Mouse (Mus musculus): Measurements from ENCODE around the gene Maged1. TPM values are rescaled to one million over a fixed set of nuclear protein-coding genes. Genes with fewer than 3 reads are reported as not detected.
A peak's percentile ranks its signal among the peaks of the same experiment; 100 is the strongest.
"Not testable (repeated sequence)": the region's sequence is repeated elsewhere in the genome, so short reads cannot be mapped to it uniquely, and the experiment has no call there.

Gene Maged1
- 1 to 10 TPM; 6.9 to 7.7 TPM for polyA plus RNA-seq (2017; shearing (Covaris generic))

DNA sequence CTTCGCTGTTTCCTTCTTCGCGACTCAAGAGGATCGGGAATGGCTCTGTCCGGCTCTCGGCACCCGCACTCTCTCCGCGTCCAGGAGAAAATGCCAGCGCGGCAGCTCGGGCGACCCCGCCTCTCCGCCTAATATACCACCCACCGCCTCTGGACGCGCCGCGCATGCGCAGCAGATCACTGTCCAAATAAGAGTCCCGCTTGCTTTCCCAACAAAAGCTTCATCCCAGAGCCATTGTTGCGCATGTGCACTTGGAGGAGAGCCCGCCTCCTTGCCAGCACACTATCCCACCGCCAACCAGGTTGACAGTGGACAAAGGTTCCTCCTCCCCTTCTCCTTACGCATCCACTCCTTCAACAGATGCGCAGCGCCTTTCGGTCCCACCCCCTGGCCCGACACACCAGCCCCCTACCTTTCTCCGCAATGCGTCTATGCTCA lies at the start of gene Maged1:
Gene Maged1, minus strand, starts transcription at position 226 of the 438 bp plus-strand sequence.
- ATAC-seq: peak; percentile 23

DNA sequence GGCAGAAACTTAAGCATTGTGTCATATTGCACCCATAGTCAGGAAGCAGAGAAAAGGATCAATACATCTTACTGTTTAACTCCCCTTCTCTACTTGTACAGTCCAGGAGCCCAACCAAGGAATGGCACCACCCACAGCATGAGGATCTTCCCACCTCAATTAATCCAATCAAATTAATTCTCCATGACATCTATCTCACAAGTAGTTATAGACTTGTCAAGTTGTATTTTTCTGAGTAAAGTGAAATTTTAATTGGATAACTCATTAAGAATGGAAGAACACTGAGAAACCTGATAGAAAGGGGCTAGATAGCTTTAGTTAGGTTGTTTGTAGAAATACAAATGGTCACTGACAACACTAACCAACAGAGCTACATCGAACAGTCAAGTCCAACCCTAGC lies 38.3 kb upstream of the Maged1 start:
- no peak for ATAC-seq

DNA sequence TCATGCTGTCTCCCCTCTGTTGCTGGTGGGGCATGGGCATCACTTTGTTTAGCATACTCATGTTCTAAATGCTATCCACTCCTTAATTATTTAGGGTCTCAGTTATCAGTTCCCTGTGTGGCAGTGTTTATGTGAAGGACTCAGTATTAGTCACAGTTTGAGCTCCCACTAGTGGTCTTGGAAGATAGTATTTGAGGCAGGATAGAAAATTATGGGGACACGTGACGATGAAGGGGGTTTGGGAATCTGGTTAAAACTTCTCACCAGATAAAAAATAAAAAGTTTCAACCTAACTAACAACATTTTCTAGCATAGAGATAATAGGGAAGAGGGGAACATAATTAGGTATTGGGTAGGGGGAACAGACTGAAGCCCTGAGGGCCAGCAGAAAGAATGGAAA lies 22.8 kb upstream of the Maged1 start:
- ATAC-seq: no peak

DNA sequence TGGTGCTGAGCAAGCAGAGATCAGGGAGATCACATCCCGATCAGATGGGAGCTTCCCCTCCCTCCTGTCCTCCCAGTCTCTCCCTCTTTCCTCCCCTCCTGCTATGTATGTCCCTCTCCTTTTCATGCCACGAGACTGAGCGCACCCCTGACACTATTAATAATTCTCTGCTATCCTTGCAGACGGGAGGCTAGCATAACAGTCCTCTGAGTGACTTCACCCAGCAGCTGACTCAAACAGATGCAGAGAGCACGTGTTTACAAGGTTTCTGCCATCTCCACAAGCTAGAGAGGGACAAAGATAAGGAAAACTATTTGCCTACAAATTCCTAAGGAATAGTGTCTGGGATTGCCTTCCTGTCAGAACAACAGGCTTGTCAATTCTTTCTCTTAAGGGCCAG lies 20.4 kb upstream of the Maged1 start:
- ATAC-seq: no peak

DNA sequence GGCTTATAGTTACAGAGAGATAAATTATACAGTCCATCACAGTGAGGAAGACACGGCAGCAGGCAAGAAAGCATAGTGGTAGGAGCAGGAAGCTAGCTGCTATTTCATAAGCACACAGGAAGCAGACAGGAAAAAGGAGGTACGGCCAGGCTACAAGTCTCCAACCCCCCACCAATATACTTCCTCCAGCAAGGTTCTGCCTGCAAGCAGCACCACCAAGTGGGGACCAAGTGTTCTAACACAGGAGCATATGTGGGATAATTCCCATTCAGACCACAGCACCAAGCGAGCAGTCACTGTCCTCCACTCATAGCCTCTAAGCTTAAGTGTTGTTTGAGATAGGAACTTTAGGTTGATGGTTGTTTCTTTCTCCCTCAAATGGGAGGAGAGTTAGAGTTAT lies 6.3 kb upstream of the Maged1 start:
- peak; percentile 28 for ATAC-seq

DNA sequence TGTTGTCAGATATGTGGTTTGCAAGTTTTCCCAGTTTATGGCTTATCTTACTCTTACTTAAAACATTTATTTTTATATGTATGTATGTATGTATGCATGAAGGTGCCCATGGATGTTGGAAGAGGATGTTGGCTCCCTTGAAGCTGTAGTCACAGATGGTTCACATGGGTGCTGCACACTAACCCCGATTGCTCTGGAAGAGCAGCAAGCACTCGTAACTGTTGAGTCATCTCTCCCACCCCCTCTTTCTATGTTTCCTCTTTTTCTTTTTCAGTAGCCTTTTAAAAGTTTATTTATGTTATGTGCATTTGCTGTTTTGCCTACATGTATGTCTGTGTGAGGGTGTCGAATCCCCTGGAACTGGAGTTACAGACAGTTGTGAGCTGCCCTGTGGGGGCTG lies 4.0 kb upstream of the Maged1 start:
- no peak for ATAC-seq

DNA sequence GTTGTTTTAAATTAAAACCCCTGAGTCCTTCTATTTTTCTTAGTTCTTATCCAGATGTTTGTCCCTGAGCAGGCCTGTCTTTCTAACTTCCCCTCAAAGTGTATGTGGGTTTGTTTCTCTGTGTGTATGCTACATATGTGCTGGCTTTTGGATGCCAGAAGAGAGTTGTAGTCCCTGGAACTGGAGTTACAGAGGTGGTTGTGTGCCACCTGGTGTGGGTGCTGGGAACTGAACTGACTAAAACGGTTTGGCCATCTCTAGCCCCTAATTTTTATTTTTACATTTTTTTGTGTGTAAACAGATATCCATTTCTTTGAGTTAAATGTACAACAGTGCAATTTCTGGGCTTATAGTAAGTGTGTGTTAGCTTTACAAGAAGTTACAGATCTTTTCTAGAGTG lies 3.0 kb upstream of the Maged1 start:
- ATAC-seq: no peak

DNA sequence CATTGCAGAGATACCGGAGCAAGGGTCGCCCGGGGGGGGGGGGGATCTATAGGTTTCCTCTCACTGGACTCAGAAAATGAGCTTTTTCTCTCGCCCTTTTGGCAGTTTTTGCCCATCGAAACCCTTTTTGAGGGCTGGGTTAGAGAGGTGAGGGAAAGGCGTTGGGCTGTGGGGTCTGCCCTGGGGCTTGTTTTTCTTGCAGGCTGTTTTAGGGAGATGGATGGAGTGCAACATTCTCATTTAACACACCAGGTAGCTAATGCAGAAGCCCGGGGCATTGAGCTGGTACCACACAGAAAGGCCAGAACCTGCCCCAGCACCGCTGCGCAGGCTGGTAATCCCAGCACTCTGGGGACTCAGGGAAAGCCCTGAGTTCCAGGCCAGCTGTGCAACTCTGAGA lies 593 bp upstream of the Maged1 start:
- ATAC-seq: no peak

DNA sequence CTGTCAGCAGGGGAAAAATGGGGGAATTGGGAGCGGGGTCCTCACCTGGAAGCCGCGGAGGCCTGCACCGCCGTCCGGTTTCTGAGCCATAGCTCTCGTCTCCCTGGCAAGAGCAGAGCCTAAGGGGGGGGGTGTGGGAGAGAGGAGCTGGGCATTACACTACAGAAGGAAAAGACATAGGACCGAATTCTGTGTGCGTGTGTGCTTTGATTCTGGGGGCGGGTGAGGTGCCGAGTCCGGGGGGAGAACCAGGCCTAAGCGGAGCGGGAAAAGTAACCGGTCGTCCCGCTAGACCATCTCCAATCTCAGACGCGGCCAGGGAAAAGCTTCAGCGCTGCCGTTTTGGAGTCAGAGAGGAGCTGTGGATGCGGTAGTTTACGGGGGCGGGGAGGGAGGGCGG lies 737 bp downstream of the Maged1 start:
- no peak for ATAC-seq

DNA sequence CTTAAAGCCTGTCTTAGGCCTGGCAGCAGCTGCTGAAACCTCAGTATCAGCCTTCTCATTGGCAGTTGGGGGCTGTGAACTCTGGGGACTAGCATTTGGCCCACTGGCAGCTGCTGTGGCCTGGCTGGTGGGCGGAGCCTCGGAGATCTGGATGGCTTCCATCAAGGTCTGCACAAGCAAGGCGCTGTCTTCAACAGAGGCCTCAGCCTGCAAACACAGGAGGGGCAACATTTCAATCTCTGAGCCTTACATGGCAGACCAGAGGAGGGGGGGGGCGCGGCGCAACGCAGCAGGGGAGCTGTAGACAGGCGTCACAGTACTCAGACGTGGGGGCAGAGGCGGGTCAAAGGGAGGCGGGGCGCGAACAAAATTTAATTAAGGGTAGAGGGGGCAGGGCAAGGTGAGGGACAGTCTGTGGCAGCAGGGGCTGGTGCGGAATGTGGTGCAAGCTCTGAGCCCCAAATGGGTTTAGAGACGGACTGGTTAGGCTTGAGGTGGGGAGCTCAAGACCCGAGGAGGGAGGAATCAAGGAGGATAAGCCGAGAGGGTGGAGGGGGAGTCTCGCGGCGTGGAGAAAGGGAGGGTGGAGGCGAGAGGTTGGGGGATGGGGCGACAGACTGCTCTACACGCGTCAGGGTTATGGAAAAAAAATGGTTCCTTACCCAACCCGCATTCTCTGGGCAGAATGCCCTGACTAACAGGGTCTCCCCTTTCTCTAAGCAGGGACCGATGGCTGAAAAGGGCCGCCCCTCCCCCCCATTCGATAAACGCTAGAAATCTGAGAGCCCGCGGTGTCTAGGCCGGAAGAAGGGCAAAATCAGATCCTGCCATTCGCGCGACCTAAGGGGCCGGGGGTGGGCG lies 1.4 kb downstream of the Maged1 start:
- peak; percentile 14 for ATAC-seq

DNA sequence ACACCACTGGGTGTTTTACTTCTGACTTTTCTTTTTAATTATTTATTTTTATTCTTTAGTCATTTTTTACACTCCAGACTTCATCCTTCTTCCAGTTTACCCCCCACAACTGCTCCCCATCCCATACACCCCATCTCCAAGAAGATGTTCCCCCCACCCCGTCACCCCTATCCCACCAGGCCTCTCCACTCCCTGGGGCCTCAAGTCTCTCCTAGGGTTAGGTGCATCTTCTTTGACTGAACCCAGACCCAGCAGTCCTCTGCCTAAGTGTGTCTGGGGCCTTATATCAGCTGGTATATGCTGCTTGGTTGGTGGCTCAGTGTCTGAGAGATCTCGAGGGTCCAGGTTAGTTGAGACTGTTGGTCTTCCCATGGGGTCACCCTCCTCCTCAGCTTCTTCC lies 7.6 kb downstream of the Maged1 start:
- ATAC-seq: no peak

DNA sequence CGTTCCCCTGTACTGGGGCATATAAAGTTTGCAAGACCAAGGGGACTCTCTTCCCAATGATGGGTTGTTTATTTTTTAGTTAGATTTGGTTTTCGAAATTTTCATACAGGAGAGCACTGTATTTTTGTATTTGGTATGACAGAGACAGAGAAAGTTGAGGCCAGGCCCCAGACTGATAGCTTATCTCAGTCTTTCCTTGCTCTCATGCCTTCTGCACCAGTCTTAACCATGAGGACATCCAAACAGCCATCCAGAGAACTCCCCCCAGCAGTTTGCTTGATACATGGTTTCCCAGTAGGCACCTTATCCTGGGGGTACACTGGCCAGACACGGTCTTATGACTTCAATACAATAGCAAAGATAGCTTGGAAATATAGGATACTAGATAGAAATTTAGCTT lies 11.6 kb downstream of the Maged1 start:
- ATAC-seq: no peak

DNA sequence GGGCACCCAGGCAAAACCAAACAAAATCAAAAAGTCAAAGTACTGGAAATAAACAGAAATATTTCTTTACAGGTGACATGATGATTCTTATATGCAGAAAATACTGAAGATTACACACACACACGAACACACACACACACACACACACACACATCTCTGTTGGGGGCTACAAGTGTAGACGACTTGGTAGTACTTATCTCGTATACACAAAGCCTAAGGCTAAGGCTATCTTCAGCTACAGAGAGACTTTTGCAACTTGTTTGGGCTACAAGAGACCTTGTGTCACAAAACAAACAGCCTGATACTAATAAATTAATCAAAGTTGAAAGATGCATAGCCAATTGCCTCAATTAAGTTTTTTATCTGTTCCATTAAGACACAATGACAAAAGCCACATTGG lies 19.8 kb downstream of the Maged1 start:
- no peak for ATAC-seq

DNA sequence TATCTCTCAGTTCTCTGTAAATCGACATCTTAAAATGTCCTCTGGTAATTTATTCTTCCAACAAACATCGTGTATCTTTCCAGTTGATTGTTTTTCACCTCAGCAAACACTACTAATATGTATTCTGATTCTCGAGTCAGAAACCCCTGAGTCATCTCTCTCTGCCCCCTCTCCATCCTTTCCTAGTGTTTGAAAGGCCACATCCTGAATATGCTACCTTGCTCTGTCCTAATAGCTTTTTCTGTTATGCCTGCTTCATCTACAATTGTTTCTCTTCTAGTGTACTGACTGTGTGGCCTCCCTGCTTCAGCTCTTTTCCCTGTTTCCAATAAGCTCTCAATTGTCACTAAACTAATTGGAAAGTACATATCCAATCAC lies 33.5 kb downstream of the Maged1 start:
- ATAC-seq: no peak

DNA sequence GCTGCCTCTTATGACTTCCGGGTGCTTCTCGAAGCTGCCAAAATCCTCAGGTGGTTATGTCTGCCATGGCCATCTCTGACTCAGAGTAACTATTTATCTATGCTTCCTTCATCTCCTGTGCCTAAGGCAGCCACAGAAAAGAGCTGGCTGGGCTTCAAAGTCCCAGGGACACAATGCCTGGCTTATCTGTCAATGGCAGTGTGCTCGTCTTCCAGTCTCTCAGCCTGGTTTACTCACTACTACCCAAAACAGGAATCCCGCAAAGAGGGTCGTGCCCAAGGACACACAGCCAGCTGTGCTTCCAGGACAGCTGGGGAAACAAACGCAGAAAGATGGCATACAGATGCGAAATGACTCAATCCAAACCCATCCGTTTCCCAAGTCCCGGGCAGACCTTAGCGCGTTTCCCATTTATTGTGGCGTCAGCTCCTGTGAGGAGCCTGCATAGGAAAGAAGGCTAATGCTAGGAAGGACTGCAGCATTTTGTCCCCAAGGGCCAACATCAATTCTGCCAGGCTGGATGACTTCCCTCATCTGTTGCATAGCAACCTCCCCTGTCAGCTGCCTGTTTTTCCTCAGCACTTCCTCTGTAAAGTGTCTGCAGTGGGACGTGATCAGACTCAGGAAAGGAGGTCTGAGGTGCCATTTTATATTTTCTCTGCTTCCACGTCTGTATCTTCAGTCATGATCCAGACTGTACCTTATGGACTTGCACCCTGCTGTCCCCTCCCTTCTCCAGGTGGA lies 34.1 kb downstream of the Maged1 start:
- ATAC-seq: not testable (repeated sequence)

DNA sequence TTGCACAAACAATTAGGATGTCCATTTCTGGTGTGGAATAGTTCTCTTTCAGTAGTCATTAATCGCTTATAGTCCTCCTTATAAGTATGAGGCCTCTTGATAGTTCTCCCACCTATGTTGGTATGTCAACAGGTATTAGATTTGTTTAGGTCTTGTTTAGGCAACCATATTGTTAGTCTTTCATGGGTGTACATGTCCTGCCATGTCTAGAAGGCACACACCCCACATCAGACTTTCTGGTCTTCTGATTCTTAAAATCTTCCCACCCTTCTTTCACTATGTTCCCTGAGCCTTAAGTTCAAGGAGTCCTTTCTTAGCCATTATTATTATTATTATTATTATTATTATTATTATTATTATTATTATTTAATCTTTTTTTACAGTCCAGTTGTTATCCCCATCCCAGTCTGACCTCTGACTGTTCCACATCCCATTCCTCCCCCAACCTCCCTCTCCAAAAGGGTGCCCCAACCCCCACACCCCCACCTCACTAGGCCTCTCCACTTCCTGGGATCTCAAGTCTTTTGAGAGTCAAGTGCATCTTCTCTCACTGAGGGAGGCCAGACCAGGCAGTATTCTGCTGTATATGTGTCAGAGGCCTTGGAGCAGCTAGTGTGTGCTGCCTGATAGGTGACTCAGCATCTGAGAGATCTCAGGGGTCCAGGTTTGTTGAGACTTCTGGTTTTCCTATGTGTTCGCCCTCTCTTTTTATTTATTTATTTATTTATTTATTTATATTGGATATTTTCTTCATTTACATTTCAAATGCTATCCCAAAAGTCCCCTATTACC lies 55.7 kb downstream of the Maged1 start:
- ATAC-seq: no peak

Other genes starting within 250 kb of the Maged1 start
- not detected for gene Fam90a1b, start 175.4 kb downstream of the Maged1 start, polyA plus RNA-seq (2017; shearing (Covaris generic))
- gene Apoo, start 175.0 kb downstream of the Maged1 start, polyA plus RNA-seq (2017; shearing (Covaris generic)): 10 to 100 TPM; 18.5 to 22.4 TPM
- gene Gspt2, start 93.9 kb upstream of the Maged1 start, polyA plus RNA-seq (2017; shearing (Covaris generic)): not detected
- gene Zxdb, start 182.4 kb upstream of the Maged1 start, polyA plus RNA-seq (2017; shearing (Covaris generic)): 1 to 10 TPM; 2.2 to 3.1 TPM

Measured in activated CD4-positive, CD25-positive, alpha-beta regulatory T cell, adult 4 months (primary cell).